Mouse (Mus musculus) testis, adult 2 months (tissue): Measurements from ENCODE around the gene Chd9.

Source experiments
- CTCF ChIP-seq: fragments of 200-500 bp; IDR thresholded peaks from 2 replicates; pipeline ENCODE4 v1.5.1; 2012; ENCODE audit warnings: low read depth, mild to moderate bottlenecking, inconsistent platforms, low read length, moderate library complexity; ENCODE audit not compliant: control insufficient read depth, insufficient read depth, insufficient replicate concordance
- POLR2A ChIP-seq: fragments of 200-500 bp; IDR thresholded peaks from 2 replicates; pipeline ENCODE4 v1.6.1; 2012; ENCODE audit warnings: low read depth, mild to moderate bottlenecking, inconsistent platforms, low read length, moderate library complexity; ENCODE audit not compliant: control insufficient read depth

DNA sequence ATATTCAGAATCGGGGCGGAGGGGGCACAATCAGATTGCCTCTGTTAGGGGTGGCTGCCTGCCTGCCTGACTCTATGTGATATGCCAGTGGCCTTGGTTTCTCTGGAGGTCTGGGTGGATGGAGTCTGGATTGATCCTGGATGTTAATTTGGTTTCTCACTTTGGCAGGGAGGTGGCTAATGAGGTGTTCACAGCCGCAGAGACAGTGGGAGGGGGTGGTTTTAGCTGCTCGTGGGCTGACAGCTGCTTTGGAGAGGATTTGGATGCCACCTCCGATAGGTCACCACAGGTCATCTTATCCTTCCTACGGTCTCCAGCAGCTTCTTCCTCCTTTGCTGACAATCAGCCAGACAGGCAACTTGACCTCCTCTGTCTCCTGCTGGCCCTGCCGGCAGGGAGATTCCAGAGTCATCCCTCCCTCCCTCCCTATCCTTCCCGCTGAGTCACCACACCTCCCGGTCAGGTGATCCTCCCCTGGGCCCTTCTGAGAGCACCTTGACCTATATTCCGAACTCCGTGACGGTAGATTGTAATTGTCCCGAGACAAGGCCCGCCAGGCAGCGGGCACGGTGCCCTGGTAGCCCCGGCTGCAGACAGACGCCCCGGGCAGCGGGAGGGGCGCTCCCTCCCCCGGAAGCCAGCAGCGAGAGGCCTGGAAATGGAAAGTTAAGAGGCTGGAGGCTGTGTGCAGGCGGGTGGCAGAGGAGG is 48.7 kb downstream of the Chd9 start:
- TF ChIP-seq CTCF, result no peak
- no peak for TF ChIP-seq POLR2A
